Mouse (Mus musculus) ovary, postnatal 14 days (tissue): ENCODE data around the gene Gm10272.
"Not testable (repeated sequence)": the region's sequence is repeated elsewhere in the genome, so short reads cannot be mapped to it uniquely, and the experiment has no call there.

ENCODE experiments used
- DNase-seq: peaks from one replicate; pipeline ENCODE4 v3.0.0; 2022; ENCODE audit warnings: low spot score

The Gm10272 gene

DNA sequence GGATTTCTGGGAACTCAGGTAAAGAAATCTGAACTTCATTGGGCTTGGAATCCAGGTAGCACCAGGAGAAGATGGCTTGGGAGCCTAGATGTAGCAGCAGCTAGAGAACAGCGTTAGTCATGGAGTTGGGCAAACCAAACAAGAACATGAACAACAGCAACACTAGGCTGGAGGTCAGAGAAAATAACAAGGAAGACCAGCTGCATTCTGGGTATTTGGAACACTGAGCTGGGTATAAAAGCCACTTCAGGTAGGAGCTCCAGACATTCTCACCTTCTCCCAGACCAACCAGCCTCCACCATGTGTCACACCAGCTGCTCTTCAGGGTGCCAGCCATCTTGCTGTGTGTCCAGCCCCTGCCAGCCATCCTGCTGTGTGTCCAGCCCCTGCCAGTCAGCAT, at the start of gene Gm10272:
Gene Gm10272, plus strand, starts transcription at position 301 of the 400 bp plus-strand sequence.
- no peak for DNase-seq

DNA sequence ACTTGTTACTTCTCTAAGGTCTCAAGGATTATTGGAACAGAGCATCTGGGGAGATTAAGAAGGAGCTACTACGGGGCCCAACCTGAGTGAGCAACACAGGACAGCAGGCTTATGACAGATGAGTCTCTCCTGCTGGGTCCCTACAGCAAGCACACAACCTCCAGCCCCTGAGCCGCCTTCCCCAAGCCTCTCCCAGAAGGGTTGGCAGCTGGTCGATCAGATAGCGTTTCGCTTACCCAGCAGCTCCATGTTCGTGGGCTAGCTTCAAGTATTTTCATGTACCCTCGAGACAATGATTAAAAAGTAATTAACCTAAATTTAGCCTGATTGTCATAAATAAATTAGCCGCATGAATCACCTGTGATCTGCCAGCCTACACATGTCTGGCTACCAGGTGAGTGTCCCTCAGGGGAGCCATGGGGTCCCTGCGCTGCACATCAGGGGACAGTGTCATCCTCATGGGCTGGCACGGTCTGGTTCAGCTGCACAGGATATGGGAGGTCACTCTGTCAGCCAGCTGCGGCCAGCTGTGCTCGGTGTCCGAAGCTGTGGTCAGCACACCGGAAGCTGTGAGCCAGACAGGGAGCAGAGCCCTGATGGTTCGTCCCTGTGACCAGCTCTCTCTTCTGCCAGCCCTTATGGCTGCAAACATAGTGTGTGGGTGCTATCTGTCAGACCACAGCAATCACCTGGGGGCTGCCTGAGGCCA, 48.0 kb upstream of the Gm10272 start:
- no peak for DNase-seq

DNA sequence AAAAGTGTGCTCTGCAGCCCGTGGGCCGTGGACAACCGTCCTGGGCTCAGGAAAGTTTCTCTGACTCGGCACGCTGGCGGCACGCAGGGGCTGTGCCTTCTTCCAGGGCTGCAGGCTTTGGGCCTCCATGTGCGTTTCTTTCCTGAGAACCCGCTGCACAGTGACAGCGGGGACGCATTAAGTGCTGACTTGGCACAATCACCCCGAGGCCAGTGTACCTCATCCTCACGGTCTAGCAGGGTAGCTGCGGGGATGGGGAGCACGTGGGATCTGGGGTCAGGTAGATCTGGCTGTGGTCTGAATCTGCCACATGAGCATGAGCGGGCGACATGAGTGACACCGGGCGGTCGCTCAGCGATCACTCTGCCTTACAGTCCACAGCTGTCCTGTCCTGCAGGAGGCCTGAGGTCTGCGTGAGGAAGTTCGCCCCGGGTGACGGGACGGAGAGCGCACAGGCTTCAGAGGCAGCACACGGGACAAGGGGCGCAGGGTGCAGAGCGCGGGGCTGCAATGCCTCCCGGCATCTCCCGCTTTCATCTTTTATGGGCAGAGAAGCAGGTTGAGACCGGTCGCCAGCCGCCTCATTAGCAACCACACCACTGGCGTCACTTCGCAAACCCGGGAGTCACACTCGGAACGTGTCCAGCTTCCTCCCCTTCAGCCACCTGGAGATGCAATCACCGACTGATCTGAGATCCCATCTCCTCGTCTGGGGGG, 42.3 kb upstream of the Gm10272 start:
- no peak for DNase-seq

DNA sequence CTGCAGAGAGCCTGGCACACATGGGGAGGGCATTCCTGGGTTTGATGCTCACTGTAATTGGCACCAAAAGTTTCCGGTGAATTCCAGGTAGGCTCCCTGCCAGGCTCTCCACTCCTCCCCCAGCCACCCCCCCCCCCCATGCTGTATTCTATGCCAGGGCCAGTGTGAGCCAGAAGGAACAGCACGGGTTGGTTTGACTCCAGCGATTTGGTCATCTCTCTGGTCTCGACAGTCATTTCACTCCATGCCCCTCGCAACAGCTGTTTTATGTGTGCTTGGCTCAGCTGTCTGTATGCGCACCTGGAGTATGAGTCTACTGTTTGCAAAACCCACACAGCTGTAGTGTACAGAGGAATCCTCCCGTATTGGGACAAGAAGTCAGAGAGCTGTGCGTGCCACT, 40.1 kb upstream of the Gm10272 start:
- no peak for DNase-seq

DNA sequence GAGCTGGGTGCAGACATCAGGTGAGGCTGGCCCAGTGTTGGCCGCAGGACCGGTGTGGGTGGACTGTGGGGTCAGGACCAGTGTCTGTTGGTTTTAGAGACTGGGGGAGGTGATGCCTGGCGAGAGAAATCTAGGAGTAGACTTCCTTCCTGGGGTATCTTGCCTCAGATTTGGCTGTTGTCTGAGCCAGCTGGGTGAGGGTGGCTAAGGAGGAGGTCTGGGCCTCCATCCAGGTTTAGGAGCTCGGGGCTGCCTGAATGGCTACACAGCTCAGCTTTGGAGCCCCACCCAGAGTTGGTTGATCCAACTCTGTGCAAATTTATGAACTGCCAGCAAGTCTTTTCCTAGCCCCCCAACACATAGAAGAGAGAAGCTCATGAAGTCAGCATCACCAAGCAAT, 39.0 kb upstream of the Gm10272 start:
- no peak for DNase-seq

DNA sequence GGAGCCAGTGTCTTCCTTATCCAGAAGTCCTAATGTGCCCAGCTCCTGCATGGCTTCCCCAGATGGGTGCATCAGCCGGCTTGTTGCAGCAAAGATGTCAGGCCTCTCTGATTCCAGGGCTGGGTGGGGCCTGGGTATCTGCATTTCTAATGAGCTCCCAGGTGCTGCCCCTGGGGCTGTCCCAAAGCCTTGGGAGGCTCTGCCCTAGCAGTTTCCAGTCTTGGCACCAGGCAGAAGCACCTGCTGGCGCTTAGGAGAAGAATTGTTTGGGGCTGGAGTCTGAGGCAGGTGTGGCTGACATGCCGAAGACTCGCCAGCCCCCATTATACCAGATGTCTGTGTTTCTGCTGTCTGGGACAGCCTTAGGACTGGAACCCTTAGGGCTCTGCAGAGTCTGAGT, 35.7 kb upstream of the Gm10272 start:
- DNase-seq = no peak

DNA sequence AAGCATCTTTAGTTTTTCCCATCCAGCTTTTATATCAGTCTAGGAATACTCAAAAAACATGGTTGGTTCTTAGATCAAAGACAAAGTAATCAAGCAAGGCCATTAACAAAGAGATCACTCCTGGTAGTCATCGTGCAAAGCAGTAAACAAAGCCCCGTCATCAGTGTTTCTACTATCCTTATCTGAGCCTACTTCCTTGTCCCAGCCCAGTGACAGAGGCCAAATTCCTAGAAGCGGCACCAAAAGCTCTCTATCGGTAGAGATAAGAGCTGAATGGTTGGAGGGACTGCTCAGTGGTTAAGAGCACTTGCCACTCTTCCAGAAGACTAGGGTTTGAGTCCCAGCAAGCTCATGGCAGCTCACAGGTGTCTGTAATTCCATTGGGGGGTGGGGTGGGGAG, 34.9 kb upstream of the Gm10272 start:
- DNase-seq = no peak

DNA sequence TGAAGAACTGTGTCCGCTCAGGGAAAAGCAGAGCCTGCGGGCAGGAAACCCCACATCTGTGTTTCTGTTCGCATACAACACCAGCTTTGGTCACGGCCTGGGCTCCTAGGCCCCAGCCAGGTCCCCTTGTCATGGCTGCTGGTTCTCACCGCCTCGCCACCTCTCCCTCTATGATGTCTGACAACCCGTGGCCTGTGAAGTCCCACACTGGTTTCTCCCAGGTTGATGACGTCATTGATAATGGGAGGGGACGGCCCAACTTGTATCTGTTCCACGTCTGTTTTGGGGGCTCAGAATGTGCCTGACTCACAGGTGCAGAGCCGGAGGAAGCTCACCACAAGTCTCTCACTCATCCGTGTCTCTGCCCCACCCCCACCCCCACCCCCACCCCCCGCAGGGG, 32.7 kb upstream of the Gm10272 start:
- DNase-seq = no peak

DNA sequence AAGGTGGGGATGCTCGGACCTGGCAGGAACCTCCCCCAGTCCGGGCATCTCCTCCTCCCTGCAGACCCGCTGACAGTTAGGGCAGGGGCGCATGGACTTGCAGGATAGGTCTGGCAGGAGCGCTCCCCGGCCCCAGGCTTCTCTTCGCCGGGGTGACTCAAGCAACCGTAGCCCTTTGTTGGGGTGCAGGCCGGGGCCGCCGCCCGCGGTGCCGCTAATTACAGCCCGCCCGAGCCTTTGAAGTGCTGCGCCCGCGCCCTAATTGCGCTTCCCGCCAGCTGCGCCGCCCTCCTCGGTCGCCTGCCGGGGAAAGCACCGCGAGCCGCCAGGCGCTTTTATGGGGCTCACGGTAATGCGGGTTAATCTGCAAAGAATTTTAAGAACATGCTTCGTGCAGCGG, 28.9 kb upstream of the Gm10272 start:
- DNase-seq = no peak

DNA sequence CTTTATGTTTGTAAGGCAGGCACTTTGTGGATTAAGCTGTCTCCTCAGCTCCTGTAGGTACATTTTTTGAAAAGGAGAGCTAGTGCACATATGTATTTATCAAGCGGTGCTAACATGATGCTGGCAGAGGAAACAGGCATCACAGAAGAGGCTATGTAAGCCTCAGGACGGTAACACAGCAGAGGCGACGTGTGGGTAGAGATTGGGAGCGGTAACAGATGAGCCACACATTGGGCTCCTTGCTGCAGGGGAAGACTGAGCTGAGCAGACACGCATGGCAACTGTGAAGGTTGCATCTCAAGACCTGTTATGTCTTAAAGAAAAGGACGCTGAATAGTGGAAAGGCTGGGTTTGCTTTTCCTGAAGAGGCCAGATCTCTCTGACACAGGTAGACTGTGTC, 23.4 kb upstream of the Gm10272 start:
- DNase-seq = no peak

DNA sequence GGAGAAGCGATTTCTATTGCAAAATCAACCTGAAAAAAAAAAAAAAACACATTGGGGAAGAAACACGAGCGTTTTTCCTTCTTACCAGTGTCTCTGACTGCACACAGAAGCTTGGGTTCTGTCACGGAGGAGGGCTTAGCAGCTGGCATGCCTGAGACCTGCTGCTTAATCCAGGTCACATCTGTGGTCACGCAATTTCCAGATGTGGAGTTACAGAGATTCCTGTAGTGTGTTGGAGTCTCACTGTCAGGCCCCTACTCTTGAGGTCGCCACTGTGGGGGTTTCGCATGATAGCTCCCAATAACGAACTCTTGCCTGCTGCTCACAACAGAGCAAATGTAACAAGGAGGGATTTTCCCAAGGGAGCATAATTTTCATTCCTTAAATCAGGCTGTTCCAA, 22.2 kb upstream of the Gm10272 start:
- no peak for DNase-seq

DNA sequence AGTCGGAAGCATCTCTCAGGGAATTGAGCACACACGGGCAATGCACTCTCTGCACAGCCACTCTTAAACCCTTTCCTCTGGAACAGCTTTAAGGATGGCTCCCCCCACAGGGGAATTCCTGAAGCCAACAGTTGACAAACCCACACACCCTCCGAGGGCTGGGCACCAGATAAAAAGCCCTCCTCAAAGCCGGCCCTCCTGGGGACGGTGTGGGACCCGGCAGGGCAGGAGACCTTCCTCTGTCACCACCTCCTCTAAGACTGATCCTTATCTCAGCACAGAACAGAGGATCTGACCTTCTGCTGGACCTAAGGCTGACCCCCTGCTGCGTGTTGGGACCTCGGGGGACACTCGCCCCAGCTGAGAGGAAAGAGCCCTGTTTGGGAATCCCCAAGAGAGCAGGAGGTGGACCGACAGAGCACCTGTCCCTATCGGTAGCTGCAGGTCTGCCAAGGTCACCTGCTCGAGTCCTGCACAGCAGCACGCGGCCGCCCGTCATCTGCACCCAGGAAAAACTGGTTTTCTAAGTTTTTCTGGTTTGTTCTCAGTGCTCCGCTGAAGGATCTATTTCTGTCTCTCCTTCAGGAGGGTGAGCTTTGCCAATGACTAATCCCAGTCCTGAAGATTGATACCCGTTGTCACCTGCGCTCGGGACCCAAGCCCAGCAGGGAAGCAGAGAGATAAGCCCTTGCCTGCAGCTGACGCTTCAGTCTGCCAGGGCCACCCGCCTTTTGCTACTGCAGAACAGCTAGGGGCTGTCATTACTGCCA, 20.3 kb upstream of the Gm10272 start, which contains the start of gene Tspear:
Gene Tspear, plus strand, starts transcription at position 675 of the 770 bp plus-strand sequence.
- DNase-seq = no peak

DNA sequence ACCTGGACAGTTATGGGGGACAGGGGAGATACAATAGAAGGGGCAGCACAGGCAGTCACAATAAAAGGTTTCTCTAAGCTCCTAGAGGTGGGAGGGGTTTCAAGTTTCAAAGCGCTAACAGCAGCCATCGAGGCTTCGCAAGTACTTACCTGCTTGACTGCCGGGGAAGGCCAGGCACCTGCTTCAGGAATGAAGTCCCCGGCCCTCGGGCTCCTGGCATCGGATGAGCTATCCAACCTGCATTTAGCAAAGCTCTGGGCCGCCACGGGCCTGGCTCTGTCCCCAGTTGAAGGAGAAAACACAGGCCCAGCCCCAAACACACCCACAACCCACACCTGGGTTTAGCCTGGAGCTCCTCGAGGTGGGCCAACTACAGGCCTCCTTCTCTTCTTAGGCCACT, 19.4 kb upstream of the Gm10272 start:
- no peak for DNase-seq

DNA sequence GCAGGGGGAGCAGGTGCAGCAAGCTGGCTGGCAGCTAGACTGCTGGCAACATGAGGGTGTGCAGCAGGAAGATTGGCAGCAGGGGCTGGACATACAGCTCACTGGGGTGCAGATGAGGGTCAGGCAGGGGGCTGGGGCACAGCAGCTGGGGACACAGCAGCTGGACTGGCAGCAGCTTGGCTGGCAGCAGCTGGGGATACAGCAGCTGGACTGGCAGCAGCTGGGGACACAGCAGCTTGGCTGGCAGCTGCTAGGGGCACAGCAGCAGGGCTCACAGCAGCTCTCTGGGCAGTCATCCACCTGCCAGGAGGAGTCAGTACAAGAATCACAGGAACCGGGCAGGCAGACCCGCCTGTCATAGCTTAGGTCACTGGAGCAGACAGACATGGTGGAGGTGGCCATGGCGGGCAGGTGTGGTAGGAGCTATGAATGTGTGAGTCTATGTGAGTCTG, 16.0 kb upstream of the Gm10272 start, which contains the start of gene Gm19402:
Gene Gm19402, minus strand, starts transcription at position 402 of the 452 bp plus-strand sequence.
- DNase-seq = not testable (repeated sequence)

DNA sequence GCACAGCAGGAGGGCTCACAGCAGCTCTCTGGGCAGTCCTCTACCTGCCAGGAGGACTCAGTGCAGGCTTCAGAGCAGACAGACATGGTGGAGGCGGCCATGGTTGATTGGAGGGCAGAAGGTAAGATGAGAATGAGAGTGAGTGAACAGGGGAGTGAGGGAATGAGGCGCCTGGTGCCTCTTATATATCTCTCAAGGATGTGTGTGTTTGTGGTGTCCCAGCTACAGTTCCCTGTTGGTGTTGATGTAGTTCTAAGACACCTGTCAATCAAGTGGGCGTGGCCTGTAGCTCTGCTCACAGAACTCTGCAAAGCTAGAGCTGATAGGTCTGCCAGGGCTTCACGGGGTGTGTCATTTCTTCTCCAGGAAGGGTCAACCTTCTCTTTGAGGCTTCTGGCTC, 9.3 kb upstream of the Gm10272 start, which contains the start of gene Gm9508:
Gene Gm9508, minus strand, starts transcription at position 101 of the 400 bp plus-strand sequence.
- DNase-seq = no peak

DNA sequence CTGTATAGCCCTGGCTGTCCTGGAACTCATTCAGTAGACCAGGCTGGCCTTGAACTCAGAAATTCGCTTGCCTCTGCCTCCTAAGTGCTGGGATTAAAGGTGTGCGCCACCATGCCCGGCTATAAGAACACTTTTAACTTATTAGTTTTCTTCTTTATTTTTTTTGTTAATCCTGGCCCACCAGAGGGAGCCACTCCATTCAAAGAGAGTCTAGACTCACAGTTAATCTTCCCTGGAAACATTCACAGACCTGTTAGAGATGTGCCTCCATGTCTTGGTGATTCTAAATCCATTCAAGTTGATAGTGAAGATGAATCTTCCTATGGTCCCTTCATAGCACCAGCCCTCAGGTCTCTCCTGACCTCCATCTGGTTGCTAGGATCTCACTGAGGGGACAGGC, 3.4 kb downstream of the Gm10272 start:
- DNase-seq = no peak

DNA sequence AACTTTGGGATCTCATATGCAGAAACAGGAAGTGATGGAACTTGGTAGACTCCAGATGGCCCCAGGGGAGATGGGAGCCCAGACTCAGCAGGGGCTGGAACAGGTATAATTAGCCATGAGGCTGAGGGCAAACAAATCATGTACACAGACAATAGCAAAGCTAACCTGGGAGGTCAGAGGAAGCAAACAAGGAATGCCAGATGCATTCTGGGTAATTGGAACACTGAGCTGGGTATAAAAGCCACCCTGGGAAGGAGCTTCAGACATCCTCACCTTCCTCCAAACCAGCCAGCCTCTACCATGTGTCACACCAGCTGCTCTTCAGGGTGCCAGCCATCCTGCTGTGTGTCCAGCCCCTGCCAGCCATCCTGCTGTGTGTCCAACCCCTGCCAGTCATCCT, 4.7 kb downstream of the Gm10272 start, which contains the start of gene Gm10024:
Gene Gm10024, plus strand, starts transcription at position 301 of the 400 bp plus-strand sequence.
- DNase-seq = not testable (repeated sequence)

DNA sequence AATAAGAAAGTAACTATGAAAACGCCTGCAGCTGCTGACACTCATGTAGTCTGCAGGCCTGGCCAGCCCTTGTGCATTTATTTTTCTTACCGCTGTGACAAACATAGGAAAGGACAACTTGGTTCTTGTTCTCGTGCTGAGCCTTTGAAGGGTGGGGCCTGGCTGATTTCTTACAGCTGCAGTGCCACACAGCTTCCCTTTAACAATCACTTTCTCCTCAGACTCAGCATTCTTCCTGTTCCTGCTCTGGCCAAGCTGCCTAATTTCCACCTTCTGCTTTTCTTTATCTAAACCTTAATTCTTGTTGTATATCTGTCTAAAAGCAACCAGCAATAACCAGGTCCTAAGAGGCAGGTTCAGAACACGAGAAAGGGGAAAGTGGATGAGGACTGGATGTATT, 7.3 kb downstream of the Gm10272 start:
- no peak for DNase-seq

DNA sequence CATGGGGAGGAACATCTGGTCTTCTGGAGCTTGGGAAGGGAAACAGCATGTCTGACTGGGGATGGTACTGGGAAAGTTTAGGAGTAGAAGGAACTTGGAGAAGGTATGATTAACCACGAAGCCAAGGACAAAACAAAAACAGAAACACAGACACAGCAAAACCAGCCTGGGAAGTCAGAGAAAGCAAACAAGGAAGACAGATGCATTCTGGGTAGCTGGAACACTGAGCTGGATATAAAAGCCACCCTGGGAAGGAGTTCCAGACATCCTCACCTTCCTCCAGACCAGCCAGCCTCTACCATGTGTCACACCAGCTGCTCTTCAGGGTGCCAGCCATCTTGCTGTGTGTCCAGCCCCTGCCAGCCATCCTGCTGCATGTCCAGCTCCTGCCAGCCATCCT, 9.1 kb downstream of the Gm10272 start, which contains the start of gene Gm10142:
Gene Gm10142, plus strand, starts transcription at position 301 of the 400 bp plus-strand sequence.
- no peak for DNase-seq

DNA sequence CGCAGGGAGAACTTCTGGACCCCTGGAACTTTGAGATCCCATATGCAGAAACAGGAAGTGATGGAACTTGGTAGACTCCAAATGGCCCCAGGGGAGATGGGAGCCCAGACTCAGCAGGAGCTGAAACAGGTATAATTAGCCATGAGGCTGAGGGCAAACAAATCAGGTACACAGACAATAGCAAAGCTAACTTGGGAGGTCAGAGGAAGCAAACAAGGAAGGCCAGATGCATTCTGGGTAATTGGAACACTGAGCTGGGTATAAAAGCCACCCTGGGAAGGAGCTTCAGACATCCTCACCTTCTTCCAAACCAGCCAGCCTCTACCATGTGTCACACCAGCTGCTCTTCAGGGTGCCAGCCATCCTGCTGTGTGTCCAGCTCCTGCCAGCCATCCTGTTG, 13.9 kb downstream of the Gm10272 start, which contains the start of gene Krtap12-1:
Gene Krtap12-1, plus strand, starts transcription at position 301 of the 400 bp plus-strand sequence.
- not testable (repeated sequence) for DNase-seq

DNA sequence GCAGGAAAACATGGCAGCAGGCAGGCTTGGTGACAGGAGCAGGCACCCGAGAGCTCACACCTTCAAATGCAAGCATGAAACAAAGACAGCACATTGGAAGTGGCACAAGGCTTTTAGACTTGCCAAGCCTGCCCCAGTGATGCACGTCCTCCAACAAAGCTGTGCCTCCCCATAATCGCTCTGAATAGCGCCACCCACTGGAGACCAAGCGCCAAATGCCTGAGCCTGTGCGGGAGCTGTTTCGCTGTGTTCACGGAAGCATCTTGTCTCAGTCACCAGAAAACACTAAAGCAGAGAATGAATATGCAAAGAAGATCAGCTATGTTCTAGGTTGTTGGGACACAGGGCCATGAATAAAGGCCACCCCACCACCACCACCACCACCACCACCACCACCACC, 18.4 kb downstream of the Gm10272 start:
- no peak for DNase-seq

DNA sequence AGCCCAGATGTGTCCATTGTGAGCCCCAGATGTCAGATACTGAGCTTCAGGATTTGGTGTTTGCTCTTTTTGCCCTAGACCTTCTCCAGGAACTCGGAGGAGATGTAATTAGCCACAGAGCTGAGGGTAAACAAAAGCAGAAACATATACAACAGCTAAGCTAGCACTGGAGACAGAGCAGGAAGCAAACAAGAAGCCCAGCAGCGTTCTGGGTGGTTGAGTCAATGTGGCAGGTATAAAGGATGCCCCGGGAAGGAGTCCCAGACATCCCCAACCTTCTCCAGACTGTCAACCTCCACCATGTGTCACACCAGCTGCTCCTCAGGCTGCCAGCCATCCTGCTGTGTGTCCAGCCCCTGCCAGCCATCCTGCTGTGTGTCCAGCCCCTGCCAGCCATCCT, 19.8 kb downstream of the Gm10272 start, which contains the start of gene Gm10100:
Gene Gm10100, plus strand, starts transcription at position 301 of the 400 bp plus-strand sequence.
- no peak for DNase-seq
